Mouse (Mus musculus) heart, adult 2 months (tissue): ENCODE results near the gene Runx2. TPM values are rescaled to one million over a fixed set of nuclear protein-coding genes. Genes with fewer than 3 reads are reported as not detected.

Experiments used
- DNase-seq, 2 experiments: peaks; one replicate each; pipeline ENCODE4 v3.0.0; 2021
- H3K27ac ChIP-seq: fragments of 200-600 bp; 2 replicates; pipeline ENCODE4 v1.8.1; 2022
- H3K27me3 ChIP-seq: fragments of 200-500 bp; 2 replicates; pipeline ENCODE4 v1.6.1; 2012; ENCODE audit warnings: mild to moderate bottlenecking, low read length, inconsistent platforms, mixed read lengths; ENCODE audit not compliant: control insufficient read depth, insufficient read depth
- H3K36me3 ChIP-seq: fragments of 200-500 bp; 2 replicates; pipeline ENCODE4 v1.6.1; 2012; ENCODE audit warnings: low read length, inconsistent platforms; ENCODE audit not compliant: control insufficient read depth, insufficient read depth
- H3K4me1 ChIP-seq: fragments of 200-500 bp; 2 replicates; pipeline ENCODE4 v1.6.1; 2011; ENCODE audit warnings: low read length; ENCODE audit not compliant: control insufficient read depth, insufficient read depth
- H3K4me3 ChIP-seq: fragments of 200-600 bp; 2 replicates; pipeline ENCODE4 v1.8.1; 2022
- H3K79me2 ChIP-seq: fragments of 200-500 bp; replicated peaks from 2 replicates; pipeline ENCODE4 v1.6.1; 2012; ENCODE audit warnings: mild to moderate bottlenecking, inconsistent platforms, low read length, moderate library complexity, mixed read lengths; ENCODE audit not compliant: control insufficient read depth, insufficient read depth
- H3K9ac ChIP-seq: fragments of 200-500 bp; 2 replicates; pipeline ENCODE4 v1.6.1; 2012; ENCODE audit warnings: low read depth, mild to moderate bottlenecking, control low read depth, inconsistent platforms, low read length, mixed read lengths
- CTCF ChIP-seq: fragments of 200-600 bp; IDR thresholded peaks from 2 replicates; pipeline ENCODE4 v1.8.1; 2022; ENCODE audit warnings: antibody characterized with exemption, mild to moderate bottlenecking, moderate library complexity
- EP300 ChIP-seq: fragments of 200-500 bp; IDR thresholded peaks from 2 replicates; pipeline ENCODE4 v1.6.1; 2011; ENCODE audit warnings: low read depth, low read length, control low read depth; ENCODE audit not compliant: insufficient read depth
- POLR2A ChIP-seq: fragments of 200-500 bp; IDR thresholded peaks from 2 replicates; pipeline ENCODE4 v1.6.1; 2011; ENCODE audit warnings: mild to moderate bottlenecking, low read depth, low read length, control low read depth; ENCODE audit not compliant: insufficient read depth
- WGBS: fragments of 180-500 bp; shearing (Covaris S2); methylation state at CpG from one replicate; pipeline ENCODE4 v1.1.7; 2018; 5-methylcytosine and 5-hydroxymethylcytosine counted together
- intact Hi-C: fragments of 180-260 bp; cut with DNase I; formaldehyde crosslinking; loops from one replicate; pipeline ENCODE4 v1.15.1; 2025
- polyA plus RNA-seq: library from polyadenylated mRNA; depleted of rRNA; stranded (reverse); fragments of >200 nt; gene quantifications from 2 replicates; pipeline ENCODE4 v1.2.3, GENCODE M21; 2012
- total RNA-seq, 2 experiments: library from RNA; stranded (reverse); gene quantifications; 2 replicates each; pipeline ENCODE4 v1.2.3; 2021

The Runx2 gene
- total and polyA plus RNA-seq, 3 experiments = 0.41 to 0.76 (median 0.57) TPM

GRCm38 (mm10) chr17:44564611-44565198 is 249.9 kb downstream of the Runx2 start:
- Histone ChIP-seq H3K4me1 (no peaks in the 10 kb centered on the region), H3K27me3 (no peaks in the 10 kb centered on the region), H3K9ac (no peak overlapping the region), H3K36me3 (no peaks in the 10 kb centered on the region), H3K27ac (no peak overlapping the region), H3K4me3 (no peak overlapping the region), H3K79me2 (no peaks in the 10 kb centered on the region)
- no peak for DNase-seq
- 79% methylated on average over 4 of the region's 4 CpGs for WGBS
- intact Hi-C loops = no loop called here
- TF ChIP-seq CTCF = no peak
- TF ChIP-seq EP300 = no peak
- no peak for TF ChIP-seq POLR2A

- H3K27me3 ChIP-seq = no peaks in the 10 kb centered on the region
- 75% methylated on average over 7 of the region's 7 CpGs for WGBS
- TF ChIP-seq CTCF (no peak), EP300 (no peak), POLR2A (no peak)
Measured at GRCm38 (mm10) chr17:44560016-44560415, 254.6 kb downstream of the Runx2 start.

GRCm38 (mm10) chr17:44557199-44558111 is 257.1 kb downstream of the Runx2 start:
- Histone ChIP-seq H3K36me3 (no peaks in the 10 kb centered on the region), H3K27me3 (no peaks in the 10 kb centered on the region), H3K4me1 (no peaks in the 10 kb centered on the region), H3K4me3 (no peak overlapping the region), H3K9ac (no peak overlapping the region), H3K27ac (no peak overlapping the region), H3K79me2 (no peaks in the 10 kb centered on the region)
- intact Hi-C loops = no loop called here
- DNase-seq = no peak
- WGBS = 73% methylated on average over 16 of the region's 16 CpGs
- TF ChIP-seq CTCF (no peak), EP300 (no peak), POLR2A (no peak)

More at GRCm38 (mm10) chr17:44560016-44560415, 254.6 kb downstream of the Runx2 start:
- H3K79me2 ChIP-seq = no peaks in the 10 kb centered on the region
- no peak overlapping the region for H3K9ac ChIP-seq
- H3K36me3 ChIP-seq = no peaks in the 10 kb centered on the region
- H3K4me3 ChIP-seq = no peak overlapping the region
- no peak overlapping the region for H3K27ac ChIP-seq
- no peak for DNase-seq
- intact Hi-C loops = no loop called here
- no peaks in the 10 kb centered on the region for H3K4me1 ChIP-seq

GRCm38 (mm10) chr17:44554941-44555340 is 259.7 kb downstream of the Runx2 start:
- no peaks in the 10 kb centered on the region for H3K36me3 ChIP-seq
- H3K27ac ChIP-seq = no peak overlapping the region
- H3K4me1 ChIP-seq = no peaks in the 10 kb centered on the region
- no peak for TF ChIP-seq EP300
- no peak for TF ChIP-seq POLR2A
- no peak for TF ChIP-seq CTCF
- H3K9ac ChIP-seq = no peak overlapping the region
- H3K4me3 ChIP-seq = no peak overlapping the region
- WGBS = 81% methylated on average over 4 of the region's 4 CpGs
- no peak for DNase-seq
- H3K27me3 ChIP-seq = no peaks in the 10 kb centered on the region
- H3K79me2 ChIP-seq = no peaks in the 10 kb centered on the region
- intact Hi-C loops = no loop called here

GRCm38 (mm10) chr17:44549551-44549950 is 265.0 kb downstream of the Runx2 start:
- Histone ChIP-seq H3K4me1 (no peaks in the 10 kb centered on the region), H3K27me3 (no peaks in the 10 kb centered on the region), H3K36me3 (no peaks in the 10 kb centered on the region), H3K79me2 (no peaks in the 10 kb centered on the region), H3K9ac (no peak overlapping the region), H3K27ac (no peak overlapping the region), H3K4me3 (no peak overlapping the region)
- DNase-seq = no peak
- 48% methylated on average over 2 of the region's 2 CpGs for WGBS
- intact Hi-C loops = no loop called here
- TF ChIP-seq POLR2A (no peak), CTCF (no peak), EP300 (no peak)

- H3K27ac ChIP-seq = no peak overlapping the region
- 53% methylated on average over 4 of the region's 4 CpGs for WGBS
- no peaks in the 10 kb centered on the region for H3K36me3 ChIP-seq
- intact Hi-C loops = no loop called here
- no peak overlapping the region for H3K4me3 ChIP-seq
- H3K27me3 ChIP-seq = no peaks in the 10 kb centered on the region
- H3K4me1 ChIP-seq = no peaks in the 10 kb centered on the region
- no peaks in the 10 kb centered on the region for H3K79me2 ChIP-seq
- TF ChIP-seq POLR2A (no peak), CTCF (no peak), EP300 (no peak)
- DNase-seq = no peak
- H3K9ac ChIP-seq = no peak overlapping the region
Measured at GRCm38 (mm10) chr17:44547922-44548321, 266.7 kb downstream of the Runx2 start.
